8 mouse cellular contexts compared by ENCODE assay signal in genomic region chr12:57197363-57198026, GRCm38 (mm10). TPM values are rescaled to one million over a fixed set of nuclear protein-coding genes. Genes with fewer than 3 reads are reported as not detected.
DNase-seq lines count a peak whose midpoint lies in the region; ATAC-seq and TF ChIP-seq lines count a peak whose summit lies in the region.

Gene Slc25a21 (minus strand): TSS chr12:57197472.

- no peak for ATAC-seq in embryonic facial prominence, embryonic 12.5 days (ENCODE audit: insufficient number of reproducible peaks, insufficient read depth, low FRiP score, low TSS enrichment)
- no peak for ATAC-seq in intestine, postnatal 0 days
- ATAC-seq in neural tube, embryonic 14.5 days (ENCODE audit: low read depth), result no peak

- no peak for TF ChIP-seq CTCF in layer of hippocampus, adult 2 months (conservative IDR thresholded peaks at IDR 0.05)
- no peak for TF ChIP-seq CTCF in intestine, postnatal 0 days (IDR thresholded peaks at IDR 0.05; ENCODE audit: low read depth)

- no peaks in the 10 kb centered on the region for H3K36me3 ChIP-seq in embryonic facial prominence, embryonic 12.5 days
- H3K36me3 ChIP-seq in intestine, postnatal 0 days (ENCODE audit: control insufficient read depth, insufficient read depth), result no peaks in the 10 kb centered on the region
- no peaks in the 10 kb centered on the region for H3K36me3 ChIP-seq in neural tube, embryonic 14.5 days (ENCODE audit: control insufficient read depth, insufficient read depth, low read length)

- no peak for DNase-seq in layer of hippocampus, adult 2 months (ENCODE audit: low spot score in 2 of 2)
- no peak for DNase-seq in layer of hippocampus, postnatal 10 days (ENCODE audit: low spot score in 2 of 2)
- no peak for DNase-seq in layer of hippocampus, adult 8-10 months (ENCODE audit: low spot score in 2 of 2)
- no peak for DNase-seq in thymus, postnatal 14 days
- no peak for DNase-seq in cerebellum, adult 18-20 months

- no peak within 1 kb of the TSS; the same call in 1 of the 2 replicates for H3K27ac ChIP-seq in layer of hippocampus, adult 2 months
- no peak within 1 kb of the TSS for H3K27ac ChIP-seq in embryonic facial prominence, embryonic 12.5 days
- H3K27ac ChIP-seq in intestine, postnatal 0 days (ENCODE audit: low read depth, low read length), result no peak within 1 kb of the TSS
- no peak within 1 kb of the TSS for H3K27ac ChIP-seq in neural tube, embryonic 14.5 days (ENCODE audit: low read depth, low read length)

- H3K4me1 ChIP-seq in embryonic facial prominence, embryonic 12.5 days, result no peaks in the 10 kb centered on the region
- H3K4me1 ChIP-seq in intestine, postnatal 0 days (replicated peaks; ENCODE audit: control insufficient read depth, insufficient read depth, low read length), result no peaks in the 10 kb centered on the region
- 0 out of 2 replicates have a peak, but pooled peaks cover 3% of the 10 kb centered on the region for H3K4me1 ChIP-seq in neural tube, embryonic 14.5 days (ENCODE audit: control insufficient read depth, insufficient read depth, low read length)

- WGBS in embryonic facial prominence, embryonic 12.5 days, result 59% methylated on average over 10 of the region's 10 CpGs
- 70% methylated on average over 10 of the region's 10 CpGs for WGBS in intestine, postnatal 0 days
- WGBS in neural tube, embryonic 14.5 days, result 57% methylated on average over 10 of the region's 10 CpGs

- H3K9me3 ChIP-seq in embryonic facial prominence, embryonic 12.5 days, result no peaks in the 10 kb centered on the region
- no peaks in the 10 kb centered on the region for H3K9me3 ChIP-seq in intestine, postnatal 0 days (ENCODE audit: control insufficient read depth)
- H3K9me3 ChIP-seq in neural tube, embryonic 14.5 days (ENCODE audit: control insufficient read depth, low read length), result no peaks in the 10 kb centered on the region

- peaks cover 22% of the 10 kb centered on the region for H3K27me3 ChIP-seq in embryonic facial prominence, embryonic 12.5 days
- peaks cover 3% of the 10 kb centered on the region; the same call in 1 of the 2 replicates for H3K27me3 ChIP-seq in intestine, postnatal 0 days (replicated peaks; ENCODE audit: control insufficient read depth, insufficient read depth, low read length)
- H3K27me3 ChIP-seq in neural tube, embryonic 14.5 days (ENCODE audit: control insufficient read depth, insufficient read depth, low read length), result peaks cover 14% of the 10 kb centered on the region

- H3K4me3 ChIP-seq in layer of hippocampus, adult 2 months, result peak within 1 kb of the TSS; percentile 62
- peak within 1 kb of the TSS; percentile 47 for H3K4me3 ChIP-seq in embryonic facial prominence, embryonic 12.5 days
- H3K4me3 ChIP-seq in intestine, postnatal 0 days (ENCODE audit: low read depth, low read length), result peak within 1 kb of the TSS; percentile 53
- peak within 1 kb of the TSS; percentile 39 for H3K4me3 ChIP-seq in neural tube, embryonic 14.5 days (ENCODE audit: low read depth, low read length)

- peak within 1 kb of the TSS; percentile 75 for H3K4me2 ChIP-seq in embryonic facial prominence, embryonic 12.5 days (replicated peaks)
- H3K4me2 ChIP-seq in intestine, postnatal 0 days (replicated peaks; ENCODE audit: low read depth), result peak within 1 kb of the TSS; percentile 87
- H3K4me2 ChIP-seq in neural tube, embryonic 14.5 days (ENCODE audit: low read depth, low read length), result peak within 1 kb of the TSS; percentile 80

- peak within 1 kb of the TSS; percentile 50 for H3K9ac ChIP-seq in embryonic facial prominence, embryonic 12.5 days
- peak within 1 kb of the TSS; percentile 37 for H3K9ac ChIP-seq in intestine, postnatal 0 days (ENCODE audit: low read depth, low read length)
- H3K9ac ChIP-seq in neural tube, embryonic 14.5 days (replicated peaks; ENCODE audit: low read depth, low read length), result peak within 1 kb of the TSS; percentile 41

RNA-seq across cellular contexts. Expression of gene Slc25a21, which starts in this region (rescaled TPM):
- 1 to 10 TPM in 1 of 2 experiments, under 1 TPM in 1; 0.42 to 2.0 TPM for total RNA-seq in layer of hippocampus, adult 2 months (2021)
- under 1 TPM; 0.38 to 0.53 TPM for total RNA-seq in layer of hippocampus, postnatal 10 days (2021)
- 0.90 and 1.1 TPM in 2 replicates for polyA plus RNA-seq in embryonic facial prominence, embryonic 12.5 days (2016; fragmentation: Nextera tagmentation; extraction: Ambion mirVana)
- polyA plus RNA-seq in intestine, postnatal 0 days (2015; fragmentation: Nextera tagmentation; extraction: Ambion mirVana), result 0.08 TPM in 1 of 2 replicates, not detected in the other
- polyA plus RNA-seq in neural tube, embryonic 14.5 days (2014; fragmentation: Nextera tagmentation; extraction: Ambion mirVana), result 0.23 and 0.52 TPM in 2 replicates
- total RNA-seq in layer of hippocampus, adult 8-10 months (2022), result 1 to 10 TPM in 1 of 4 experiments, under 1 TPM in 3; 0.27 to 1.1 (median 0.42) TPM
